Mouse (Mus musculus): Measurements from ENCODE around the gene Il2ra. TPM values are rescaled to one million over a fixed set of nuclear protein-coding genes. Genes with fewer than 3 reads are reported as not detected.

Il2ra gene
- polyA plus RNA-seq (2014; fragmentation: Illumina TruSeq; extraction: RNeasy Lipid Tissue Mini Kit (QIAGEN cat#74804); ENCODE audit: low read depth, low replicate concordance), result 1.4 TPM

GRCm38 (mm10) chr2:11642451-11642941, at the start of gene Il2ra:
Gene Il2ra (plus strand): TSS chr2:11642807.

DNA sequence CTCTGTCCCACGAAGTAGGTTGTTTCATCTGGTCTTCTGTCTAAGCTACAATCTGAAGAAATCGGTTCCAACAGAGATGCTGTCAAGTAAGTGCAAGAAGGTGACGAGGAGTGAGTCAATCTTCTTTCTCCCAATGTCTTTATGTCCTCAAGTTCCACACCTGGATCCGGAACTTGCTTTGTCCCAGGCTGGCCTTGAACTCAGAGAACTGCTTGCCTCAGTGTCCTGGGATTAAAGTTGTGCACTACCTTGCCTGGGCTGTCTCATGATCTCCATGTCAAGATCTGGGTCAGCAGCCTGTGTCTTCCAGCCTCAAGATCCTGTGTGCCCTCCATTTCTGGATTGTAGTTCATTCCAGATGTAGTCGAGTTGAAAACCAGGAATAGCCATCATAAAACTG, 38.6 kb upstream of the Il2ra start, which contains the start of gene Rbm17:
Rbm17 (minus strand) TSS at position 101 of the 400 bp plus-strand sequence.

DNA sequence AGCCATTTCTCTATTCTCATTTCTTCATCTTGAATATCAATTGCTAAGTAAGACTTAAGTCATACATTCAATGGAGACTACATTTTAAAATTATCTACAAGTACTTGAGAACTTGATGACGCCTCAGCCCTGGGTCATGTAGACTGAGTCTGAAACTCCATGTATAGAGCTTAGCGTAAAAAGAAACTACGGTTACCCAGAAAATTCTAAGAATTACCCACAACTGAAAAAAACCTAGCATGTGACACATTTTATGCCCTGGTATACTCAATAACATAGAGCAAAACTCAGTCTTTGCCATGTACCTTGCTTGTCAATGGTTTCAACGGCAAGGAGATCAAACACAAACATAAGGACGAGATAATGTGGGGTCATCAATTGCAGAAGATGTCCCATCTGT, 16.7 kb upstream of the Il2ra start, which contains the start of gene Gm17490:
Gm17490 (minus strand) TSS at position 375 of the 400 bp plus-strand sequence.

DNA sequence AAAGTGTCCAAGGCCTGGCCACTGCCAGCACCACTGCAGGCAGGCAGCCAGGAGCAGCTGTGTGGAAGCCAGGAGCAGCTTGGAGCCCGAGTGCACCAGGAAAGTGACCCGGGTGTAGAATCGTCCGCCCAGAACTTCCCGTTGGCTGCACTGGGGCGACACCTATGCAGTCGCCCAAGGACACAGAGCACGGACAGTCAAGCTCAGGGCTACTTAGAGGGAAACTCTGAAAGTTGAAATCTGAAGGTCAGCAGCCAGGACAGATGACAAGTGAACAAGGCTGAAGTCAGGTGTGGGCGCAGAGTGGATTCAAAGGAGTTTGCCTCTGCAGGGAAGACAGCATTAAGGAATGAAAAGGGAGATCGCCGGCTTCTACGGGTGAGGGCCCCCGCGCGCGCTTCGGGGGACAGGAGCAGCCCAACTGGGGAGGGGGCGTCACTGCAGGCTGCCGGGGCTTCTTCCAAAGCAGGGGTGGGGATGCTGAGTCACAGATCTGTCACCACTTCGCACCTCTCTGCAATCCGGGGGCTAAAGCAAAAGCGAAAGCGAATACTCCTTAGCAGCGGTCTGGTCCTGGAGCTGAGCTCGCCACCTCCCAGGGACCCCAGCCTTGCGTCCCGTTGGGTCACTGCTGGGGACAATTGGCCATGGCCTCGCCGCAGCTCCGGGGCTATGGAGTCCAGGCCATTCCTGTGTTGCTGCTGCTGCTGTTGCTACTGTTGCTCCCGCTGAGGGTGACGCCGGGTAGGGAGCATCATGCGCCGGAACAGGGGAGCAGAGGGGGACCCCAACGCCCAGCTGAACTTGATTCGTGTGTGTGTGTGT, 62.8 kb downstream of the Il2ra start, which contains the start of gene Il15ra:
Il15ra (plus strand) TSS at position 90 of the 825 bp plus-strand sequence.

Other genes starting within 250 kb of the Il2ra start
- 7.6 TPM for gene Pfkfb3, start 88.7 kb upstream of the Il2ra start, polyA plus RNA-seq (2014; fragmentation: Illumina TruSeq; extraction: RNeasy Lipid Tissue Mini Kit (QIAGEN cat#74804); ENCODE audit: low read depth, low replicate concordance)
- 266 TPM for gene Rbm17, start 38.7 kb upstream of the Il2ra start, polyA plus RNA-seq (2014; fragmentation: Illumina TruSeq; extraction: RNeasy Lipid Tissue Mini Kit (QIAGEN cat#74804); ENCODE audit: low read depth, low replicate concordance)
- gene Gm17490, start 16.5 kb upstream of the Il2ra start, polyA plus RNA-seq (2014; fragmentation: Illumina TruSeq; extraction: RNeasy Lipid Tissue Mini Kit (QIAGEN cat#74804); ENCODE audit: low read depth, low replicate concordance), result not detected
- gene Il15ra, start 62.5 kb downstream of the Il2ra start, polyA plus RNA-seq (2014; fragmentation: Illumina TruSeq; extraction: RNeasy Lipid Tissue Mini Kit (QIAGEN cat#74804); ENCODE audit: low read depth, low replicate concordance), result 20.6 TPM
- 123 TPM for gene Fbh1, start 134.8 kb downstream of the Il2ra start, polyA plus RNA-seq (2014; fragmentation: Illumina TruSeq; extraction: RNeasy Lipid Tissue Mini Kit (QIAGEN cat#74804); ENCODE audit: low read depth, low replicate concordance)
- gene Ankrd16, start 135.1 kb downstream of the Il2ra start, polyA plus RNA-seq (2014; fragmentation: Illumina TruSeq; extraction: RNeasy Lipid Tissue Mini Kit (QIAGEN cat#74804); ENCODE audit: low read depth, low replicate concordance), result 43.4 TPM